Mouse (Mus musculus) embryonic stem cell, embryonic (primary cell): ENCODE measurements around the gene Lrsam1.

ENCODE experiments used
- CTCF ChIA-PET, 4 experiments: fragments of 300-600 bp in 2 of 4; fragments of 350-600 bp in 2 of 4; sonication (Branson Sonifier 250); formaldehyde crosslinking; loops; one replicate each; lab custom pipeline; 2022; ENCODE audit warnings: inconsistent platforms in 2 of 4; lab: Charles Lee
- POLR2A ChIA-PET, 4 experiments: fragments of 300-600 bp in 2 of 4; fragments of 350-600 bp in 2 of 4; sonication (Branson Sonifier 250); formaldehyde crosslinking; loops; one replicate each; lab custom pipeline; 2022; ENCODE audit warnings: antibody characterized with exemption in 4 of 4, inconsistent platforms in 1 of 4; lab: Charles Lee

Gene Lrsam1

DNA sequence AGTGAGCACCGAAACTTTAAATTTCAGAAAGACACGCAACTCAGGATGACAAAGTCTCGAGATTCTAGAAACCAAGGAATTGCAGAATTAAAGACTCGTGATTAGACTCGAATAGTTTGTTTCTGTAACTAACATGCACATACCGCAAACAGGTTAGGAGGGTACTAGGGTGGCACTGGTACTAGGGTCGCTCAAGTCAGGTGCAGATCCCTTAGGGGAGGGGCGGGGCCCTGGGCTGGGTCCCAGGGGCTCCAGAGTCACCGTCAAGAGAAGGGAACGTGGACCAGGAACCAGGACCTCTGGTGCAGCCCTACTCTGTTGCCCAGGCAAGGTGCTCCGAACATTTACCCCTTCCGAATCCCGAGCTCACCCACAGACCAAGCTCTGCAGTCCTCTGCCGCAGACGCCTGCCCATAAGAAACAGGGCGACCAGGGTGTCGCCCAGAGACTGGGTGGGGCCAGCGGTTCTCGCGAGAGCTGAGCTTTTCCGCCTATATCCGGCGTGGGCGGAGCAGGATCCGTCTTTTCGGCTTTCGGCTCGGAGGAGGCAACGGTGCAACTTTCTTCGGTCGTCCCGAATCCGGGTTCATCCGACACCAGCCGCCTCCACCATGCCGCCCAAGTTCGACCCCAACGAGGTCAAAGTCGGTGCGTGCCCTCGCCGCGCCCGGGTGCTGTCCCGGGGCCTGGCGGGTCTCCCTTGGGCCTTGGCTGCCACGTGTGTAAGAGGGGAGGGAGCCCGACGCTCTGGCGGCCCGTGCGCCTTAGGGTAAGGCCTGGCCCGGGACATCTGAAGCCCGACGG, at the start of gene Lrsam1, which contains the start of gene Rpl12:
Gene Lrsam1 (minus strand): TSS at position 423 of the 804 bp plus-strand sequence.
Gene Rpl12 (plus strand): TSS at position 368 of the 804 bp plus-strand sequence.
- CTCF ChIA-PET = interaction anchor here in 2 of 4 experiments (0.6 to 1.9 kb wide), 11 partner anchors 12 to 353 kb away, joined by 3 to 8 read pairs (median 3); partner anchors contain the start of genes Garnl3 (in 1 of the 2), Slc2a8 (in 1 of the 2) and Tor2a (in 1 of the 2)
- POLR2A ChIA-PET = interaction anchor here (0.5 to 13.5 kb wide), 188 partner anchors 7 to 915 kb away, joined by 3 to 403 read pairs (median 4); partner anchors contain the start of genes Garnl3 (in 3 of the 4), Ralgps1 (in 3 of the 4), Slc2a8 (in 3 of the 4) and Angptl2 (in 1 of the 4)

DNA sequence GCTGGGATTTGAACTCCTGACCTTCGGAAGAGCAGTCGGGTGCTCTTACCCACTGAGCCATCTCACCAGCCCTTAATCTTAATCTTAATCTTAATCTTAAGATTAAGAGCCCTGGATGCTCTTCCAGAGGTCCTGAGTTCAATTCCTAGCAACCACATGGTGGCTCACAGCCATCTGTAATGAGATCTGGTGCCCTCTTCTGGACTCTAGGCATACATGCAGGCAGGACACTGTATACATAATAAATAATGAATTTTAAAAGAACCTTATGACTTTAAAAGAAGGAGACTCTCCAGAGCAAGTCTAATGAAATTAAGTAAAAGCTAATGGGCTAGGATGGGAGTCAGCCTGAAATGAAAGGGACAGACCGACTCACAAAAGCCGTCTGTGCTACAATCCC, 47.6 kb upstream of the Lrsam1 start:
- POLR2A ChIA-PET = interaction anchor here in 2 of 4 experiments (0.6 to 2.0 kb wide), 7 partner anchors 10 to 549 kb away, joined by 3 to 10 read pairs (median 4); partner anchors contain the start of genes Lrsam1 (in 2 of the 2) and Rpl12 (in 2 of the 2)
- CTCF ChIA-PET = interaction anchor here (0.5 to 1.6 kb wide), 15 partner anchors 19 to 485 kb away, joined by 3 to 10 read pairs (median 4); partner anchors contain the start of genes Slc2a8 (in 1 of the 4) and Zbtb43 (in 1 of the 4)

GRCm38 (mm10) chr2:33005041-33005440, 43.6 kb upstream of the Lrsam1 start:
- POLR2A ChIA-PET = interaction anchor here (0.7 to 2.3 kb wide), 11 partner anchors 11 to 1414 kb away, joined by 3 to 7 read pairs (median 4); partner anchors contain the start of genes Lrsam1 (in 2 of the 4), Rpl12 (in 2 of the 4) and Slc2a8 (in 1 of the 4)
- CTCF ChIA-PET = interaction anchor here in 2 of 4 experiments (0.7 to 1.3 kb wide), 4 partner anchors 10 to 403 kb away, joined by 3 to 5 read pairs (median 3); no protein-coding TSS in a partner anchor

GRCm38 (mm10) chr2:33002144-33002543, 40.7 kb upstream of the Lrsam1 start:
- ChIA-PET CTCF (no interaction called here), POLR2A (no interaction called here)

GRCm38 (mm10) chr2:32999752-33000151, 38.3 kb upstream of the Lrsam1 start:
- CTCF ChIA-PET = interaction anchor here in 1 of 4 experiments (0.5 to 1.5 kb wide), 4 partner anchors 18 to 403 kb away, joined by 3 to 4 read pairs (median 4); partner anchors contain the start of gene Garnl3
- POLR2A ChIA-PET = interaction anchor here in 2 of 4 experiments (0.5 to 0.9 kb wide), 2 partner anchors 39 to 271 kb away, joined by 3 to 4 read pairs; partner anchors contain the start of genes Lrsam1 (in 1 of the 2) and Rpl12 (in 1 of the 2)

- ChIA-PET CTCF (interaction anchor here in 3 of 4 experiments (0.5 to 1.1 kb wide), 6 partner anchors 12 to 545 kb away, joined by 3 to 4 read pairs (median 3); partner anchors contain the start of genes Angptl2 (in 1 of the 3), Slc2a8 (in 1 of the 3) and Tor2a (in 1 of the 3)), POLR2A (interaction anchor here in 2 of 4 experiments (0.6 to 2.4 kb wide), 3 partner anchors 31 to 635 kb away, joined by 3 to 8 read pairs (median 4); no protein-coding TSS in a partner anchor)
These were observed 36.4 kb upstream of the Lrsam1 start for GRCm38 (mm10) chr2:32997792-32998191.

DNA sequence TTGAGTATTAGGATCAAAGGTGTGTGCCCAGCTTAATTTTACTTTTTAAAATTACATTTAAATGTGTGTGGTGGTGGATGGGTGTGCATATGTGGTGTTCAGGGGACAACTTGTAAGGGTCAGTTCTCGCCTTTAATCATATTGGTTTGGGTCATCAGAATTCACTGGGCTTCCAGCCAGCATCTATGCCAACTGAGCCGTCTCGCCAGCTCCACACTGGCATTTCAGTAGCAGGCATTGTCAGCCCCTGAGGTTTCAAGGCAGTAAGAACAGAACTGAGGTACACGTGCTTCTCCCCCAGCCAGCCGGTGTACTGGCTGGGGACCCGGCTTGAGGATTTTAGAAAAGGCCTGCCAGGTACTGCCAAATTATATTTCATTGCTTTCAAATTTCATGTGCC, 35.7 kb upstream of the Lrsam1 start:
- ChIA-PET CTCF (interaction anchor here in 1 of 4 experiments (1.1 kb wide), 1 partner anchor 13 kb away, joined by 3 read pairs; no protein-coding TSS in a partner anchor), POLR2A (interaction anchor here in 3 of 4 experiments (0.6 to 2.4 kb wide), 4 partner anchors 30 to 658 kb away, joined by 3 to 8 read pairs (median 4); partner anchors contain the start of genes Lrsam1 (in 1 of the 3) and Rpl12 (in 1 of the 3))

GRCm38 (mm10) chr2:32992130-32992529, 30.7 kb upstream of the Lrsam1 start:
- CTCF ChIA-PET = interaction anchor here in 1 of 4 experiments (0.6 kb wide), 1 partner anchor 428 kb away, joined by 5 read pairs; no protein-coding TSS in a partner anchor
- POLR2A ChIA-PET = interaction anchor here in 2 of 4 experiments (0.6 to 2.2 kb wide), 9 partner anchors 10 to 224 kb away, joined by 3 to 7 read pairs (median 3); partner anchors contain the start of genes Lrsam1 (in 2 of the 2), Rpl12 (in 2 of the 2), Angptl2 (in 1 of the 2) and Slc2a8 (in 1 of the 2)

DNA sequence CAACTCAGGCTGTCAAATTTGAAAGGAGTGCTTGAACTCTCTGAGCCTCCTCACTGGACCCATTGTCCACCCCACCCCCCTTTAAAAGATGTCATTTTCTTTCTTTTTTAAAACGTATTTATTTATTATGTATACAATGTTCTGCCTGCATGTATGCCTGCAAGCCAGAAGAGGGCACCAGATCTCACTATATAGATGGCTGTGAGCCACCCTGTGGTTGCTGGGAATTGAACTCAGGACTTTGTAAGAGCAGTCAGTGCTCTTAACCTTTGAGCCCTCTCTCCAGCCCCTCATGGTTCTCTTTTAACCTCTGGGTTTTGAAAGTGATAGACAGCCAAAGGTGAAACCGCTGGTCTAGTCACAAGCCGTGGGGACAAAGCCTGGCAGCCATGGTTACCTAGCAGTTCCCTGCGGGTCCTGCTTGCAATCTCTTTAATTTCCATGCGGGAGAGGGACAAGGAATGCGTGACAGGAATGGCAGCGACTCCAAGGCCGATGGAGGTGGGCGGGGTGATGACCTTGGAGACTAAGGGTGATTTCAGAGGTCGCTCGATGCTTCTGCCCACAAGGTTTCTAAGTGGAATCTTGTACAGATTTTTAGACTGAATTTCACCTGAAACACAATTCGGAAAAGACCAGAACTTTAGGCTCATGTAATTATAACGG, 28.9 kb upstream of the Lrsam1 start:
- POLR2A ChIA-PET = interaction anchor here in 2 of 4 experiments (0.9 to 1.2 kb wide), 3 partner anchors 26 to 141 kb away, joined by 3 read pairs; partner anchors contain the start of gene Garnl3 (in 1 of the 2)
- CTCF ChIA-PET = interaction anchor here in 3 of 4 experiments (0.6 to 1.0 kb wide), 6 partner anchors 8 to 412 kb away, joined by 3 to 6 read pairs (median 3); partner anchors contain the start of gene Slc2a8 (in 1 of the 3)

GRCm38 (mm10) chr2:32989376-32989775, 28.0 kb upstream of the Lrsam1 start:
- POLR2A ChIA-PET = interaction anchor here in 2 of 4 experiments (0.5 to 1.6 kb wide), 5 partner anchors 24 to 142 kb away, joined by 3 to 5 read pairs (median 3); partner anchors contain the start of genes Lrsam1 (in 2 of the 2), Rpl12 (in 2 of the 2) and Garnl3 (in 1 of the 2)
- CTCF ChIA-PET = interaction anchor here in 2 of 4 experiments (0.6 to 1.0 kb wide), 4 partner anchors 17 to 413 kb away, joined by 3 to 5 read pairs (median 3); no protein-coding TSS in a partner anchor

DNA sequence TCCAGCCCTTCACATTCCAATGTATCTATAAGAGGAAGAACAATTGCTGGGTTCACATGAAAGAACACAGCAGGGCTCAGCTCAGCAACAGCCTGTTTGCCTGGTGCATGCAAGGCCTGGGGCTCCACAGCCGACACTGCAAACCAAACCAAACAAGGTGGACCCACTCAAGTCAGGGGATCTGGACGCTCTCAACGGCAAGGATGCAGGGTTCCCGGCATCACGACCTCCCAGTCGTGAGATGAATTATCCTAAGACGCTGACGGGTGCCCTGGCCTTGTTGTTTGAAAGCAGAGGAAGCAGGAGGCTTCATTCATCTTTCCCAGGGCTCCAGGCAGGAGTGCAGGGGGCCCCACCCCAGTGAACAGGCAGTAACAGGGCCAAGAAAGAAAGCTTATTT, 24.4 kb upstream of the Lrsam1 start:
- CTCF ChIA-PET = interaction anchor here in 1 of 4 experiments (1.1 to 1.4 kb wide), 3 partner anchors 58 to 74 kb away, joined by 3 to 4 read pairs (median 3); no protein-coding TSS in a partner anchor
- POLR2A ChIA-PET = interaction anchor here in 3 of 4 experiments (0.6 to 17.2 kb wide), 20 partner anchors 8 to 195 kb away, joined by 3 to 290 read pairs (median 4); partner anchors contain the start of genes Lrsam1 (in 3 of the 3) and Rpl12 (in 3 of the 3)

DNA sequence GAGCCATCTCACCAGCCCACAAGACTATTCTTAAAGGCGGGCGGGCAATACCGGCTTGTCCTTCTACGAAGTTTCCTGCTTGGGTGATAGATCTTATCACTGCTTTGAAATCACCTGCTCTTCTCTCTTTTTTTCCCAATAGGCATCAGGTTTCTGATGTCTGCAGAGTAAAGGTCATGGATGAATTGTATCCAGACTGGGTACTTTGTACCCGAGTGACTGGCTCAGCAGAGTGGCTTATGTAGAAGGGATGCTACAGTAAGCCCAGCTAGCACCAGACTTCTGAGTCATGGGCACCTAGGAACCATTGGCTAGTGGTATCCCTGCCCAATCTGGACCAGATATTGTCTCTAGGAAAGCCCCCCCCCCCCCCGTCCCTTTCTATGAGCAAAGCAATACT, 22.2 kb upstream of the Lrsam1 start:
- ChIA-PET POLR2A (interaction anchor here (0.6 to 17.2 kb wide), 13 partner anchors 11 to 1913 kb away, joined by 3 to 290 read pairs (median 3); partner anchors contain the start of genes Lrsam1 (in 3 of the 4) and Rpl12 (in 3 of the 4)), CTCF (interaction anchor here in 3 of 4 experiments (0.6 to 1.7 kb wide), 4 partner anchors 30 to 366 kb away, joined by 3 to 11 read pairs (median 4); no protein-coding TSS in a partner anchor)

DNA sequence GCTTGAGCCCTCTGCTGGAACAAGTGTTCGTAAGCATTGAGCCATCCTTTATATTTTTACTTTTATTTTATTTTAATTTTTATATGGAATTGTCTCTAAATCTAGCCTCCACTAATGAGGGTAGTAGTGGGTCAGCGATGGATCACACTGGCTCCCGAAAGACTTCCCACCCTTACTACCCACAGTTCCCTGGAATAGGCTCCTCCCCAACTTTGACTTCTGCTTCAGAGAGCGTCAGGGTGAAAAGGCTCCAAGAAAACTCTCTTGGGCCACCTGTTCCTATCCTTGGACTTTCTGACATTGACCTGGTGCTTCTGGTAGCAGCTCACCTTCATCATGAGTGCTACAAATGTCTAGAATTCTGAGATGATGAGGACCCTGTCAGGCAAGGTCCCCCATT, 21.3 kb upstream of the Lrsam1 start:
- POLR2A ChIA-PET = interaction anchor here in 3 of 4 experiments (0.7 to 17.2 kb wide), 37 partner anchors 11 to 655 kb away, joined by 3 to 290 read pairs (median 6); partner anchors contain the start of genes Garnl3 (in 3 of the 3), Lrsam1 (in 3 of the 3) and Rpl12 (in 3 of the 3)
- CTCF ChIA-PET = interaction anchor here (0.6 to 2.1 kb wide), 19 partner anchors 13 to 494 kb away, joined by 3 to 14 read pairs (median 4); partner anchors contain the start of genes Lrsam1 (in 1 of the 4), Rpl12 (in 1 of the 4) and Tor2a (in 1 of the 4)

DNA sequence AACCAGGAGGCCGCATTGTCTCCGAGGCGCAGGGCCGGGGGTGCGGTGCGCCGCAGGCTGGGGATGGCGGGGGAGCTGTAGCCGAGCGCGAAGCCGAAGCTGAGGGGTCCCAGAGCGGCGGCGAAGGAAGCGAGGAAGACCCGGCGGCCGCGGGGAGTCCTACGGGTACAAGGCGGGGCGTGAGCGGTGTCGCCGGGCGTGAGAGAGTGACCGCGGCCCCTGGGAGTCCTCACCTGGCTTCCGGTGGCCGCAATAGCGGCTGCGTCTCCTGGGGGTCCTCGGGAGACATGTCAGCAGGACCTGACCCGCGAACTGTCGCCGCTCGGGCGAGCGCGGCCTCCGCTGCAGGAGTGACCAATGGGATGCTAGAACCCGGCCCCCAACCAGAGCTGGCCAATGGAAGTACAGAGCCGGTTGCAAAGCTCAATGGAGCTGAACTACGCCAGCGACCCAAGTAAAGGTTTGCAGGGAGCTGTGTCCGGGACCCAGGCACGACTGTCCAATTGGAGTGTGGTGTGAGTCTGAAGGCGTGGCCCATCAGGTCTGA, 20.4 kb upstream of the Lrsam1 start, which contains the start of gene Slc2a8:
Gene Slc2a8 (minus strand): TSS at position 359 of the 547 bp plus-strand sequence.
- ChIA-PET CTCF (interaction anchor here (0.6 to 2.1 kb wide), 40 partner anchors 9 to 1522 kb away, joined by 3 to 14 read pairs (median 4); partner anchors contain the start of genes Garnl3 (in 2 of the 4), Lrsam1 (in 1 of the 4), Rpl12 (in 1 of the 4) and Tor2a (in 1 of the 4)), POLR2A (interaction anchor here (0.6 to 17.2 kb wide), 88 partner anchors 8 to 721 kb away, joined by 3 to 290 read pairs (median 4); partner anchors contain the start of genes Lrsam1 (in 3 of the 4), Rpl12 (in 3 of the 4), Angptl2 (in 2 of the 4) and Garnl3 (in 2 of the 4))

GRCm38 (mm10) chr2:32981281-32981680, 19.9 kb upstream of the Lrsam1 start:
- CTCF ChIA-PET = interaction anchor here in 2 of 4 experiments (0.9 to 2.1 kb wide), 7 partner anchors 28 to 421 kb away, joined by 3 to 14 read pairs (median 5); no protein-coding TSS in a partner anchor
- POLR2A ChIA-PET = interaction anchor here (0.6 to 17.2 kb wide), 25 partner anchors 10 to 458 kb away, joined by 3 to 290 read pairs (median 9); partner anchors contain the start of genes Lrsam1 (in 3 of the 4), Rpl12 (in 3 of the 4), Garnl3 (in 2 of the 4) and Angptl2 (in 1 of the 4)
